Mouse (Mus musculus): Measurements from ENCODE around the gene Olfr996.
A peak's percentile ranks its signal among the peaks of the same experiment; 100 is the strongest.
"Not testable (repeated sequence)": the region's sequence is repeated elsewhere in the genome, so short reads cannot be mapped to it uniquely, and the experiment has no call there.

The Olfr996 gene

GRCm38 (mm10) chr2:85578915-85579314, at the start of gene Olfr996:
Gene Olfr996 (plus strand): TSS chr2:85579215.
- no peak for DNase-seq (ENCODE audit: extremely low read depth, low read depth)

GRCm38 (mm10) chr2:85532082-85532778, 46.8 kb upstream of the Olfr996 start:
- no peak for DNase-seq (ENCODE audit: extremely low read depth, low read depth)

DNA sequence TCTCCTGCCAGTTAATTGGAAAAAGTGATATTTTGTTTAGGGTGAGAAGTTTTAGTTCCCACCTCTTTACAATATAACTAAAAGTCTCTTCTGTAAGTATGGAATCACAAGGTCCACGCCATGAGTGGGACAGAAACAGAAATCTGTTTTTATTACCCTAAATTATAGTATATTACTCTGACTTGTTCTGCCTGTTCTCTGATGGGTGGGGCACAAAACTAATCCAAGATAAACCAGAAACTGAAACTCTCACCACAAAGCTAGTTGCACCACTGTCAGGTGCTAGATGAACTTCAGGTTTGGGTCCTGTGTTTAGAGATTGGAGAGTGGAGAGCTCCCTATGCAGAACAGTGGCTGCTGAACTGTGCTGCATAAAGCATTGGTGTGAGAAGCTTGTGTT, 45.1 kb upstream of the Olfr996 start:
- no peak for DNase-seq (ENCODE audit: extremely low read depth, low read depth)

- DNase-seq (ENCODE audit: extremely low read depth, low read depth), result no peak
Observed at GRCm38 (mm10) chr2:85554806-85555205, 24.2 kb upstream of the Olfr996 start.

GRCm38 (mm10) chr2:85560226-85560625, 18.8 kb upstream of the Olfr996 start:
- peak; percentile 52 for DNase-seq (ENCODE audit: extremely low read depth, low read depth)

DNA sequence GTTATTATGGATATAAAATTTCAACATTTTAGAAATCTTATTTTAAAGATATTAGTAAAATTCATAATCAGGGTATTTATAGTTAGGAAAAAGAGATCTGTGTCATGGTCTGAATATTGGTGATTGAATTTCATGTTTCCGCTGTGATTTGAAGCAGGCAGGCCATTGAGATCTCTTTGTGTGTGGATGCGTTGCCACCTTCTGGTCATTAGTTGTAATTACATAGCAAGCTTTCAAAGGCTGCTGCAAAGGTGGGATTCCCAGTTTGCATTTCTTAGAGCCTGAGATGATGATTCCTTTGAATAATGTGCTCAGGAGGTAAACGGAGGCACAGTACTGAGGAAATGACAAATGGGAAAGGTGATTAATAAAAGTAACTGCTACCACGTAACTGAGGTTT, 17.8 kb upstream of the Olfr996 start:
- peak; percentile 19 for DNase-seq (ENCODE audit: extremely low read depth, low read depth)

DNA sequence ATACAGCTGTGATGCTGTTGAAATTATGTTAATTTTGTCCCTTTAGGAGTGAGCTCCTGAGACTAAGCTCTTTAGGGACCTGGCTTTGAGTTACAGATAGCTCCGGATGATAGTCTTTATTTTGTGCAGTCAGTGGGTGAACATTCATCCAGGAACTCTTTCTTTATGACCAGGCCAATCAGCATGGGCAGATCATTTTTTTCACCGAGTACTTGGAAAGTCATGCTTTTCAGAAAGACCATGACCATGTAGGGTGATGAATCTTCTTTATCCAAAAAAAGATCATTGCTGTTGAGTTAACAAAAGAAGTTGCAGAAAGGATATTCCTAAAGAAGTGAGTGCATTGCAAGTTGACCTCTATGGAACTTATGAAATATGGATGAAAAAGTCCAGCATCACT, 9.6 kb downstream of the Olfr996 start, which contains the start of gene Olfr998:
Gene Olfr998 (plus strand): TSS at position 301 of the 400 bp plus-strand sequence.
- DNase-seq (ENCODE audit: extremely low read depth, low read depth), result not testable (repeated sequence)

DNA sequence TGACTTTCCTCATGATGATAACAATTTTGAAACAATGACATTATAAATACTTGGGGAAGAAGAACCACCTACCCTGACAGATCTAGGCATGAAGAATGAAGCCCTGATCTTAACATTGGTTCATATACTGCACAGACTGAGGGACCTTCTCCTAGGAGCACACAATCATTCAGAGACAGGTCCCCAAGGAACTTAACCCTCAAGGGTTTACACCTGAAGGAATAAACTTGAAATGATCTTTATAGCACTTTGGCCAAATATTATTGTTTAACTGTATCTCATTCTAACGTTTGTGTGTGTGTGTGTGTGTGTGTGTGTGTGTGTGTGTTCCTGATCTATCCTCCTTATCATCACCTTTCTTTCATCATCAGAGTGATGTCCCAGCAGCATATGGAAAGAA, 32.8 kb downstream of the Olfr996 start, which contains the start of gene Olfr1000:
Gene Olfr1000 (minus strand): TSS at position 101 of the 400 bp plus-strand sequence.
- DNase-seq (ENCODE audit: extremely low read depth, low read depth), result no peak
